Mouse (Mus musculus): ENCODE measurements around the gene Pcsk2.

Gene Pcsk2

DNA sequence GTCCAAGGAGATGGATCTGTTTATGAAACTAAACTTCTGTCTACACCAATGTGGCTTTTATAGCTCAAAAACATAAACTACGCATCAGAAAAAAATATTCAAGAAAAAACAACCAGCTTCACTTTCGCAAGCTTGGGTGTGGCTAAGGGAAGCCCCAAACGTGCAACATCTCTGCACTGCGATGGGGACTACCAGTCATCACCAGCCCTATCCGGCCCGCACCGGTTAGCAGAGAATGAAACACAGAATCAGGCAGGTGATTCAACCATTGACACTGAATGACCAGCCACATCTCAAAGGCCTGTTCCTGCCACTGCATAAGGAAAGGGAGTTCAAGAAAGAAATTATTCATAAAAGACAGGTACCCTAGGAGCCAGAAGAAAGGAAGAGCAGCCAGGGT, 289.9 kb downstream of the Pcsk2 start:
- DNase-seq (ENCODE audit: low read depth, low spot score): no peak

DNA sequence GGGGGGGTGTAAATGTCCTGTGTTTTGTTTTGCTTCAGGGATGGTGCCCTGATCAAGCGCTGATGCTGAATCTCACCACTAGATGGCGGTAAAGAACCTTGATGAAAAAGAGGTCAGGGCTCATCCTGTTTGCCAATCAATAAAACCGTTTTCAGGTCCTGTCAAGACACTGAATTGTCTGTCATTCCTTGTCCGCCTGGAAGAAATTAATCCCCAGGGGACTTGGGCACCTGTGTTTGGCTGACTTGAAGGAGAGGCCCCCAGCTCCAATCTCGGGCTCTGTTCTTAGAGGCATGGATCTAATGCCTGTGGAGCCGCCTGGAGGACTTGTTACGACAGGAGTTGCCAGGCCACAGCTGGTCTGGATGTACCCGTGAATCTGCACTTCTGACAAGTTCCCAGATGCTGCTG, 291.3 kb downstream of the Pcsk2 start:
- DNase-seq (ENCODE audit: low read depth, low spot score): peak; percentile 84

DNA sequence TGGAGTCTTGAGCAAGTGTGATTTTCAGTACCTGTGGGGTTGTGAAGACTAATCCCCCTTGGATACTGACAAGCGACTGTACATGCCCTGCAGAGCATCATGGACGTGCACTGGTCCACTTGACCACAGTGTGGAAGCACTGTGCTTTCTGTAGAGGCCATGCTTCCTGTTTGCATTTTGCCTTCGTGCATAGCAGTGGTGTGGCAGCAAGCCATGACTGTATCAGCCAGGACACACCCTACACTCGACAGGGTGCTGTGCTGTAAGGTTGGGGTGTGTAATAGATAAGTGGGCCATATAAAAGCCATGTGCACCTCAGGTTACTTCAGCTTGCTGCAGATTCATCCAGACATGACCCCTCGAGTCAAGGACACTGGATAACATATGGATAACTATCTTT, 292.7 kb downstream of the Pcsk2 start:
- no peak for DNase-seq (ENCODE audit: low read depth, low spot score)

GRCm38 (mm10) chr2:143839458-143839857, 293.5 kb downstream of the Pcsk2 start:
- DNase-seq (ENCODE audit: low read depth, low spot score): no peak

DNA sequence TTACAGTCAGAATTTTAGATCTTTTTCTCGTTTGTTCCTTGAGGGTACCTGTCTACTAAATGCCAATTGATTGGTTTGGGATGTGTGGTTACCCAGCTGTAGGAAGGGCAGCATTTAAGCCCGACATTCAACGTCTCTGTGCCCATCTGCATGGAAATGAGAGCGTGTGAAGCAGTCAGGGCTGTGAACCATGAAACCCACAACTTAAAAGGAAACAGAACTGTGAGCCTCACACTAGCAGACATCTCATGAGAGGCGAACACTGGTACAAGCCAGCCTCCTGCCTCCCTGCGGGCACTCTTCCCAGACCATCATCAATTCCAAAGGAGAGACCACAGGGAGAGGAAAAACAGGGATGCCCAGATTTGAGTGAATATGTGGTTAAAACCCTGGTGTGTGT, 294.9 kb downstream of the Pcsk2 start:
- DNase-seq (ENCODE audit: low read depth, low spot score): no peak

DNA sequence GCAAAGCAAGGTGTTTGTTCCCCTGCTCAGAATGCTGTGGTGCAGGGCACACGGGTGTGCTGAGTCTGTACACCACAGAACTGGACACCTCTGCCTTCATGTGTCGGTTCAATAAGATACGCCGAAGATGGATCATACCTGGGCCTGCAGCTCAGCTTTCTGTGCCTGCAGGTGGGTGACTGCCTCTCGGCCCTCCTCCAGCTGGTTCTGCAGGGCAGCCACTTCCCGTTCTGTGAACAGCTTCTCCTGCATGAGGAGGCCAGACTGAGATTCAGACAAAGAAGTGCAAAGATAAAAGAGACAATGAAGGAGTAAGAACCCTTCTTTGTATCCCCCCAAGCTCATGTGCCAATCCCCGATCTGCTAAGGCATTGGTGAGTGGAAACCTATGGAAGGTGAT, 295.6 kb downstream of the Pcsk2 start:
- no peak for DNase-seq (ENCODE audit: low read depth, low spot score)

DNA sequence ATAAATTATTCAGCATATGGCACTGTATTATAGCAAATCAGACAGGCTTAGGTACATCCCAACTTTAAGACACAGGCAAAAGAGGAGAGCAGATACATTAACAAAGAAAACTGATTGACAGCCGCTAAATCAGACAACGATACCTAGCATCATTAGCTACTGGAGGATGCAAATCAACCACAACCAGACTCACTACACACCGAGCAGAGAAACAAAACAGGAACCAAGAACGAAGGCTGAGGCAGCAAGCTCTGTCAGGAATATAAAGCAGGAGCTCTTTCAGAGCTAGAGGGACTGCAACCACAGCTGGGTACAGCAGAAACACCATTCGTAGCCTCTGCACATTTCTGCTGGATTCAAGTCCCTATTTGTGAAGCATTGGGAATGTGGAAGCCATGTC, 298.8 kb downstream of the Pcsk2 start:
- DNase-seq (ENCODE audit: low read depth, low spot score): no peak

DNA sequence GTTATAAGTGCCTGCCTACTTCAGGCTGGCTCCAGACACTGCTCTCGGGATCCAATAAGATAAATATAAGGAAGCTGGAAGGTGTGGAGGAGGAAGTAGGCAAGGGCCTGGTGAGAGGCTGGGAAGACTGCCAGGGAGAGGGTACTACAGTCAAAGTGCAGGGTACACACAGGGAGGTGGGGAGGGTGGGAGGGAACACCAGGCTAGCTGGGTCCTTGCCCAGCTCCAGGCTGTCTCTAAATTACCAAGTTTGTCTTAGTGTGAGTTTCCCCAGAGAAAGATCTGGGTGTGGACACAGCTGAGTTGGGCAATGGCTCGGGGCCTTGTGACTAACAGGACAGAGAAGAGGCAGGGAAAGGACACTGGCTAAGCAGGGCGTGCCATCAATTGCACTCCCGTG, 300.8 kb downstream of the Pcsk2 start:
- DNase-seq (ENCODE audit: low read depth, low spot score): no peak

DNA sequence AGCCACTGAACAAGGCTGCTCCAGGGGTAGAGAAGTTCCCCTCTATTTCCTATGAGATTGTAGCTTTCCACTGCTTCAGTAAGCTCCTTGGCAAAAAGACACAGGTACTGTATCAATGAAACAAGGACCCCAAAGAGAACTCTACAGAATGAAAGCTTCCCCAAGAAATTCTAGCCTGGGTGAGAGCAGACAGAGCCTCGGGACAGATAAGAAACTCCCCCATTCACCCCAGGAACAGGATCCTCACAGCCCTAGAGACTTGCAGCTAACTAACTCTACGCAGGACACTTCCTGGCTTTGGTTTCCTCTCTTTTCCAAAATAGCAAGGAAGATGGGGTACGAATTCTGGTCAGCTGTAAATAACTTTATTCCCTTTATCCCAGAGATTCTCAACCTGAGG, 301.3 kb downstream of the Pcsk2 start:
- DNase-seq (ENCODE audit: low read depth, low spot score): no peak

DNA sequence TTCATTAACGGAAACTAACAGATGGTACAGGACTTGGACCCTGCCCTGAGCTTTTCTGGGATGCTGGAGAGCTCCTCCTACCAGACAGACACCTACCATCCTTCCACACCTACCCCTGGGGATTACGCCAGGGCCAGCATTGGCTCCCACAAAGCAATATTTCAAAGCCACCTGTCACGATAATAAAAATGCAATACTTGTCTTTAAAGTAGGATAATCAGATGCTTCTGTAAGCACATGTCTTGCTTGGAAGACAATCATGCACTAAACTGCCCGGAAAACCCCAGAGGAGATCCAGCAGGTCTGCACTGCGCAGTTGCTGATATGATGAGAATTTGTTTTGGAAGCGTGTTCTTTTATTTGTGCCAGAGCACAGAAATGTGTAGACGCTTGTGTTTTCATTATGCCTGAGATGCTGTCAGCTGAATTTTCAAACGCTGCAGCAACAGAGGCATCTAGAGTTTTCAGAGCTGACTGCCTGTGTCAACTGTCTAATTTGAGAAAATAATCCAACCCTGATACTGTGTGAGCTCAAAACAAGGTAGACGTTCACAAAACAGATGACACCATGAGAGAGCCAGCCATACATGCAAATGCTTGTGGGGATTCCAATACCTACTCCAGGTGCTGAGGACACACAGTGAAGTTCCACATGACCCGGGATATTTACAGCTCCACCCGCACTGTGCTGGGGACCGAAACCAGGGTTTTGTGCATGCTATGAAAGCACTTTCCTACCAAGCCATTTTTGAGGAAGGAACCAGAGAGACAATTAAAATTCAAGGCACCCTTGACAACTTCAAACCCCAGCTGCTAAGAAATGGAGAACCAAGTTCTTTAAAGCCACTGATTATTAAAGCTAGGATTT, 305.6 kb downstream of the Pcsk2 start:
- no peak for DNase-seq (ENCODE audit: low read depth, low spot score)

DNA sequence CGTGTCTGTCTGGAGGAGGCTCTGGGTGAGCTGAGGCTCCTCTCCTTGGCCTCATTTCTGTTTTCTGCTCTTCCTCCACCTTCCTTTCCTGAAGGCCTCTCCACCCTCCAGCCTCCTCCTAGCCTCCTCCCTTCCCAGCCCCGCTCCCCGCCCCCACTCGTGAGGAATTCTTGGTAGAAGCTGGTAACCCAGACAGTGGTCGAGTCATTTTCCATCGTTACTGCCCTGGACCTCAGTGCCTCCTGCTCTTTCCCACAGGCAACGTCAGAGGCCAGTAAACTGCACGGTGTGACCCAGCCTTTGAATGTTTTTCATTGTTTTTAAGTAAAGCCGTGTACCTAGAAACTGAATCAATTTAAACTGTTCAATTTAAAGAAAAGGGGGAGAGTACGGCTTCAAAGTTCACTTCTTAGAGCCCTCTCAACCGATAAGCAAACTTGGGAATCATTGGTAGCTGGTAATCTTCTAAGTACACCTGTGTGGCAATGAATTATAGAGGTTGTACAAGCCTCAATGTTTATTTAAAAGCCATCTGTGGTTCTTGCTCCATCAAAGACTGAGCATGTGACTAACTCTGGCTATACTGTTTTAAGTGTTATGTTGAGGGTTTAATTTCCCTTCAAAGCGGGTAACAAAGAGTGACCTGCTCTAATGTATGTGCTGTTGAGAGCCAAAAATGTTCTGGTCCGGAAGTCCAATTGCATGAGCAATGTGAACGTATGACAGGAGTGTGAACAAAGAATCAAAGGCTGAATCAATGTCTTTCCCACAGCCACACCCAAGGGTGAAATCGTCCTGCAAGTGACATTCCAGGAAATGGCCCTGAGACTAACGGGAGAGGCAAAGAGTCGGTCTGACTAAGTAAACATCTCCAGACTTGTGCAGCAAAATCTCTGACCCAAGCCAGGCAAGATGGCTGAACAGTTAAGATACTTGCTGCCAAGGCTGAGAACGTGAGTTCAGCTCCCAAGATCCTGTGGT, 306.6 kb downstream of the Pcsk2 start:
- DNase-seq (ENCODE audit: low read depth, low spot score): peak; percentile 14

- DNase-seq (ENCODE audit: low read depth, low spot score): no peak
These were observed 307.5 kb downstream of the Pcsk2 start for GRCm38 (mm10) chr2:143853447-143853846.

DNA sequence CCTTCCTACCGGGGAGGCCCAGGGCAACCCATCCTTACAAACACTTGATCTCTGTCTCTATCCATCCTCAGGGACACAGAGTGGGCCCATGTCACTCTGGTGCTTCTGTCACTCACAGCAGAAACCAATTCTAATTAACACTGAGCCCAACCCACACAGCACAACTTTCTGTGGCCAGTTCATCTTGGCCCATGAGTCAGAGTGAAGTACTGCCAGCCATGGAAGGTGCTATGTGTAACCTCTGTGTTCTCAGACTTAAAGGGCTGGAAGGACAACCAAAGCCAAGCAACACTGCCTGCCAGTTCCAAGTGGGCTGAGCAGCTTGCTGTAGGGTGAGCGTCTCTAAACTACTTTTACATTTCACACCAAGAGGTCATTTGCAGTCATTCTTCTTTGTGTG, 313.2 kb downstream of the Pcsk2 start:
- DNase-seq (ENCODE audit: low read depth, low spot score): no peak

DNA sequence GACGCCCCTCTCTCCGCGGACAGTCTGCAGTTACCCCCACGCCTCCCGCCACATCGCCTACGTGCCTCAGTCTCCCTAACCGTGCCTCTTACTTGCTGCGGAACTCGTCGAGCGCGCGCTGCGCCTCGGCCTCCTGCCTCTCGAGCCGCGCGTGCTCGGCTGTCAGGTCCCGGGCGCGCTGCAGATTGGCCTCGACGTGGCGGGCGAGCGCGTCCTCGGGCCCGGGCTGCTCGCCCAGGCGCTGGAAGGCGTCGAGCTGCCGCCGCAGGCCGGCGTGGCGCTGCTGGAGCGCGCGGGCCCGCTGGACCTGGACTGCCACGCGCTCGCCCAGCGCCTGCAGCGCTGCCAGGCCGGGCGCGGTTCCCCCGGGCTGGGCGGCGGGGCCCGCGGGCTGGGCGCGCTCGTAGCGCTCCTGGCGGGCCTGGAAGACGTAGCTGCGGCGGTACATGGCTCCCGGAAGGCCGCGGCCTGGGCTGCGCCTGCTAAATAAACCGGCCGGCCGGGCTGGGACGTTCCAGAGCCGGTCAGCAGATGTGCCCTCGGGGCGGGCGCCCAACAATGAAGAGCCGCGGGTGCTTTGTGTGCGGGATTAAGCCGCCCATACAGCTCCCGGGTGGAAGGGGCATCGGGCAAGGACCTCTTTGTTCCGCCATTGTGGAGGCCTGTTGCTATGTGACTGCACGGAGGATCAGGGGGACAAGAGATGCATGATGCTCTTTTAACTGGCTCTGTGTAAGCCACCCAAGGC, 316.7 kb downstream of the Pcsk2 start, which contains the start of gene Bfsp1:
Gene Bfsp1, minus strand, starts transcription at position 690 of the 748 bp plus-strand sequence.
- DNase-seq (ENCODE audit: low read depth, low spot score): peak; percentile 78

GRCm38 (mm10) chr2:143864600-143864999, 318.6 kb downstream of the Pcsk2 start:
- DNase-seq (ENCODE audit: low read depth, low spot score): no peak

Measured in R1 (cell line).